Mouse (Mus musculus): ENCODE results near the gene Crocc. TPM values are rescaled to one million over a fixed set of nuclear protein-coding genes. Genes with fewer than 3 reads are reported as not detected.

Gene Crocc
- polyA plus RNA-seq, 1 experiment from 2014 or later = 1.6 TPM

- H3K27me3 ChIP-seq (ENCODE audit: control insufficient read depth, insufficient read depth, low read length) = no peaks in the 10 kb centered on the region
- H3K36me3 ChIP-seq (ENCODE audit: control insufficient read depth, insufficient read depth, low read length) = peaks cover 10% of the 10 kb centered on the region
- H3K4me2 ChIP-seq (replicated peaks; ENCODE audit: low read depth) = peak overlapping the region; percentile 61
- DNase-seq (ENCODE audit: low spot score) (no peak), ATAC-seq (ENCODE audit: low FRiP score, low TSS enrichment) (no peak; the same call in 1 of the 2 replicates)
- H3K9me3 ChIP-seq (ENCODE audit: control insufficient read depth, low read length) = no peaks in the 10 kb centered on the region
- H3K9ac ChIP-seq (ENCODE audit: low read length) = peak overlapping the region; percentile 77
- no peak for TF ChIP-seq EP300 (optimal IDR thresholded peaks at IDR 0.05)
- no peak for TF ChIP-seq CTCF (IDR thresholded peaks at IDR 0.05; ENCODE audit: low read depth)
- peak overlapping the region; percentile 61 for H3K4me3 ChIP-seq (ENCODE audit: low read depth, low read length)
- 0 out of 2 replicates have a peak, but pooled peaks cover 2% of the 10 kb centered on the region for H3K4me1 ChIP-seq (replicated peaks; ENCODE audit: control insufficient read depth, insufficient read depth)
- 4% methylated on average over 17 of the region's 17 CpGs for WGBS
- peak overlapping the region; percentile 78 for H3K27ac ChIP-seq (replicated peaks)
These were observed 49.4 kb downstream of the Crocc start for GRCm38 (mm10) chr4:141010941-141011429.

GRCm38 (mm10) chr4:141010526-141010925 lies 49.8 kb downstream of the Crocc start:
- peak; percentile 56 for DNase-seq (ENCODE audit: low spot score)
- Histone ChIP-seq H3K9ac (ENCODE audit: low read length) (peak overlapping the region; percentile 77), H3K36me3 (ENCODE audit: control insufficient read depth, insufficient read depth, low read length) (peaks cover 10% of the 10 kb centered on the region), H3K4me3 (ENCODE audit: low read depth, low read length) (peak overlapping the region; percentile 61), H3K27me3 (ENCODE audit: control insufficient read depth, insufficient read depth, low read length) (no peaks in the 10 kb centered on the region), H3K27ac (replicated peaks) (peak overlapping the region; percentile 78), H3K4me2 (replicated peaks; ENCODE audit: low read depth) (peak overlapping the region; percentile 61), H3K9me3 (ENCODE audit: control insufficient read depth, low read length) (no peaks in the 10 kb centered on the region), H3K4me1 (replicated peaks; ENCODE audit: control insufficient read depth, insufficient read depth) (0 out of 2 replicates have a peak, but pooled peaks cover 2% of the 10 kb centered on the region)
- peak; percentile 49; the same call in 1 of the 2 replicates for ATAC-seq (ENCODE audit: low FRiP score, low TSS enrichment)
- peak; percentile 8; the same call in 1 of the 2 replicates for TF ChIP-seq CTCF (IDR thresholded peaks at IDR 0.05; ENCODE audit: low read depth)
- TF ChIP-seq EP300 (optimal IDR thresholded peaks at IDR 0.05) = no peak
- under 1% methylated on average over 26 of the region's 26 CpGs for WGBS

- no peaks in the 10 kb centered on the region for H3K27me3 ChIP-seq (ENCODE audit: control insufficient read depth, insufficient read depth, low read length)
- H3K9me3 ChIP-seq (ENCODE audit: control insufficient read depth, low read length) = no peaks in the 10 kb centered on the region
- H3K27ac ChIP-seq (replicated peaks) = peak within 1 kb of the TSS; percentile 78
- ATAC-seq (ENCODE audit: low FRiP score, low TSS enrichment) (no peak; the same call in 1 of the 2 replicates), DNase-seq (ENCODE audit: low spot score) (no peak)
- peak within 1 kb of the TSS; percentile 61 for H3K4me3 ChIP-seq (ENCODE audit: low read depth, low read length)
- H3K4me2 ChIP-seq (replicated peaks; ENCODE audit: low read depth) = peak within 1 kb of the TSS; percentile 61
- H3K4me1 ChIP-seq (replicated peaks; ENCODE audit: control insufficient read depth, insufficient read depth) = 0 out of 2 replicates have a peak, but pooled peaks cover 2% of the 10 kb centered on the region
- TF ChIP-seq CTCF (IDR thresholded peaks at IDR 0.05; ENCODE audit: low read depth) = no peak
- TF ChIP-seq EP300 (optimal IDR thresholded peaks at IDR 0.05) = no peak
- 10% methylated on average over 7 of the region's 7 CpGs for WGBS
- peaks cover 10% of the 10 kb centered on the region for H3K36me3 ChIP-seq (ENCODE audit: control insufficient read depth, insufficient read depth, low read length)
- peak within 1 kb of the TSS; percentile 77 for H3K9ac ChIP-seq (ENCODE audit: low read length)
These were observed 50.2 kb downstream of the Crocc start, which contains the start of gene Mfap2 for GRCm38 (mm10) chr4:141010118-141010517. Mfap2 (plus strand) TSS chr4:141010418.

- Histone ChIP-seq H3K36me3 (ENCODE audit: control insufficient read depth, insufficient read depth, low read length) (peaks cover 13% of the 10 kb centered on the region), H3K27ac (replicated peaks) (no peak overlapping the region), H3K9me3 (ENCODE audit: control insufficient read depth, low read length) (no peaks in the 10 kb centered on the region), H3K27me3 (ENCODE audit: control insufficient read depth, insufficient read depth, low read length) (no peaks in the 10 kb centered on the region), H3K9ac (ENCODE audit: low read length) (no peak overlapping the region), H3K4me1 (replicated peaks; ENCODE audit: control insufficient read depth, insufficient read depth) (0 out of 2 replicates have a peak, but pooled peaks cover 2% of the 10 kb centered on the region), H3K4me2 (replicated peaks; ENCODE audit: low read depth) (no peak overlapping the region), H3K4me3 (ENCODE audit: low read depth, low read length) (no peak overlapping the region)
- no peak for TF ChIP-seq EP300 (optimal IDR thresholded peaks at IDR 0.05)
- DNase-seq (ENCODE audit: low spot score) (no peak), ATAC-seq (ENCODE audit: low FRiP score, low TSS enrichment) (no peak)
- WGBS = 72% methylated on average over 8 of the region's 8 CpGs
These were observed 52.3 kb downstream of the Crocc start for GRCm38 (mm10) chr4:141008028-141008427.

- peak; percentile 51 for TF ChIP-seq CTCF (IDR thresholded peaks at IDR 0.05; ENCODE audit: low read depth)
- no peak for TF ChIP-seq EP300 (optimal IDR thresholded peaks at IDR 0.05)
- H3K4me2 ChIP-seq (replicated peaks; ENCODE audit: low read depth) = no peak overlapping the region
- H3K9me3 ChIP-seq (ENCODE audit: control insufficient read depth, low read length) = no peaks in the 10 kb centered on the region
- no peak overlapping the region for H3K9ac ChIP-seq (ENCODE audit: low read length)
- H3K36me3 ChIP-seq (ENCODE audit: control insufficient read depth, insufficient read depth, low read length) = peaks cover 20% of the 10 kb centered on the region
- no peak for DNase-seq (ENCODE audit: low spot score)
- 75% methylated on average over 13 of the region's 13 CpGs for WGBS
- no peak for ATAC-seq (ENCODE audit: low FRiP score, low TSS enrichment)
- H3K27ac ChIP-seq (replicated peaks) = no peak overlapping the region
- no peak overlapping the region for H3K4me3 ChIP-seq (ENCODE audit: low read depth, low read length)
- no peaks in the 10 kb centered on the region for H3K27me3 ChIP-seq (ENCODE audit: control insufficient read depth, insufficient read depth, low read length)
- no peaks in the 10 kb centered on the region for H3K4me1 ChIP-seq (replicated peaks; ENCODE audit: control insufficient read depth, insufficient read depth)
These were observed 54.4 kb downstream of the Crocc start for GRCm38 (mm10) chr4:141005983-141006382.

- WGBS = 94% methylated on average over 9 of the region's 9 CpGs
- H3K4me2 ChIP-seq (replicated peaks; ENCODE audit: low read depth) = no peak overlapping the region
- no peak for ATAC-seq (ENCODE audit: low FRiP score, low TSS enrichment)
These were observed 63.5 kb downstream of the Crocc start for GRCm38 (mm10) chr4:140996812-140997211.

More at GRCm38 (mm10) chr4:140996812-140997211, 63.5 kb downstream of the Crocc start:
- Histone ChIP-seq H3K4me1 (replicated peaks; ENCODE audit: control insufficient read depth, insufficient read depth) (no peaks in the 10 kb centered on the region), H3K27me3 (ENCODE audit: control insufficient read depth, insufficient read depth, low read length) (no peaks in the 10 kb centered on the region), H3K4me3 (ENCODE audit: low read depth, low read length) (no peak overlapping the region), H3K9me3 (ENCODE audit: control insufficient read depth, low read length) (no peaks in the 10 kb centered on the region), H3K9ac (ENCODE audit: low read length) (no peak overlapping the region), H3K27ac (replicated peaks) (no peak overlapping the region), H3K36me3 (ENCODE audit: control insufficient read depth, insufficient read depth, low read length) (peaks cover 12% of the 10 kb centered on the region)
- TF ChIP-seq CTCF (IDR thresholded peaks at IDR 0.05; ENCODE audit: low read depth) = no peak
- TF ChIP-seq EP300 (optimal IDR thresholded peaks at IDR 0.05) = no peak
- no peak for DNase-seq (ENCODE audit: low spot score)

Measured in stomach, postnatal 0 days (tissue).